Mouse (Mus musculus): ENCODE results near the gene Vps45.

- TF ChIP-seq POLR2A (IDR thresholded peaks at IDR 0.05; ENCODE audit: control insufficient read depth, low read depth, low read length) (no peak), CTCF (IDR thresholded peaks at IDR 0.05; ENCODE audit: control insufficient read depth, insufficient read depth, insufficient replicate concordance, low read depth, low read length) (no peak)
These were observed 30.4 kb downstream of the Vps45 start for GRCm38 (mm10) chr3:96027875-96028274.
